Mouse (Mus musculus) kidney, adult 2 months (tissue): ENCODE measurements around the gene Klhl2.

Experiments
- CTCF ChIP-seq: fragments of 200-500 bp; conservative IDR thresholded peaks from 2 replicates; pipeline ENCODE4 v1.5.1; 2011; ENCODE audit warnings: low read depth, mild to moderate bottlenecking, control low read depth, low read length, moderate library complexity, mixed read lengths; ENCODE audit not compliant: insufficient read depth, insufficient read length
- POLR2A ChIP-seq: fragments of 200-500 bp; IDR thresholded peaks from one replicate; pipeline ENCODE4 v1.6.1; 2011; ENCODE audit warnings: low read depth, low read length, control low read depth

DNA sequence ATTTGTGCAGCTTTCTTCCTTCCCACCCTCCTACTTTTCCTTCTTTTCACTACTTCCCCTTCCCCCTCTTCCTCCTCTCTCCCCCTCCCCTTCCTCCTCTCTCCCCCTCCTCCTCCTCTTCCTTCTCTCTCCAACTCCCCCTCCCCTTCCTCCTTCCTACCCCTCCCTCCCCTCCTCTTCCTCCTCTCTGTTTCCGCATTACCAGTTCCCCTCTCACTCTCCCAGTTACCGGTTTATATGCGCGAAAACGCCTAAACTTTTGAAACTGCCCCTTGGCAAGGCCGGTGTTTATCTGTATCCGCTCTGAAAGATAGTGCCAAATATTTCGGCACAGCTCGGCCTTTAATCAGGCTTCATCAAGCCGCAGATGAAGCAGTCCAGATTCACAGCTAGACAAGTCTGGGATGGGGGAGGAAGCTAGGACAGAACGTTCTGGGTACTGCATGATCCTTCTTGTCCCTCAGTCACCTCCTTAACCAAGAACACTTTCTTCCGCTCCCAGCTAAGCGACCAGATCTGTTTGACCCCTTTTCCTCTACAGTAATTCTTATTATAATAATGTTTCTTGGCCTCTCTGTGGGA, 30.9 kb upstream of the Klhl2 start:
- no peak for TF ChIP-seq CTCF
- no peak for TF ChIP-seq POLR2A
